Mouse (Mus musculus): ENCODE measurements around the gene Zc3h10.
"Not testable (repeated sequence)": the region's sequence is repeated elsewhere in the genome, so short reads cannot be mapped to it uniquely, and the experiment has no call there.

The Zc3h10 gene

GRCm38 (mm10) chr10:128550144-128550823 is 2.7 kb upstream of the Zc3h10 start:
- not testable (repeated sequence) for DNase-seq (ENCODE audit: low read depth)

- peak; percentile 36 for DNase-seq (ENCODE audit: low read depth)
These were observed 2.1 kb upstream of the Zc3h10 start for GRCm38 (mm10) chr10:128549682-128550057.

GRCm38 (mm10) chr10:128548947-128549681 is 1.5 kb upstream of the Zc3h10 start, which contains the start of gene Rpl41:
Gene Rpl41 (minus strand): TSS chr10:128549305.
- DNase-seq (ENCODE audit: low read depth), result peak; percentile 98

- DNase-seq (ENCODE audit: low read depth), result not testable (repeated sequence)
These were observed 647 bp upstream of the Zc3h10 start for GRCm38 (mm10) chr10:128548051-128548791.

- DNase-seq (ENCODE audit: low read depth), result no peak
These were observed 787 bp downstream of the Zc3h10 start for GRCm38 (mm10) chr10:128546787-128547186.

- DNase-seq (ENCODE audit: low read depth), result peak; percentile 85
These were observed 1.2 kb downstream of the Zc3h10 start for GRCm38 (mm10) chr10:128546361-128546760.

- DNase-seq (ENCODE audit: low read depth), result peak; percentile 24
These were observed 2.0 kb downstream of the Zc3h10 start for GRCm38 (mm10) chr10:128545570-128545898.

GRCm38 (mm10) chr10:128544674-128545569 is 2.7 kb downstream of the Zc3h10 start:
- no peak for DNase-seq (ENCODE audit: low read depth)

- no peak for DNase-seq (ENCODE audit: low read depth)
These were observed 3.4 kb downstream of the Zc3h10 start for GRCm38 (mm10) chr10:128544151-128544657.

- DNase-seq (ENCODE audit: low read depth), result no peak
These were observed 4.5 kb downstream of the Zc3h10 start for GRCm38 (mm10) chr10:128543100-128543499.

- DNase-seq (ENCODE audit: low read depth), result no peak
These were observed 9.2 kb downstream of the Zc3h10 start for GRCm38 (mm10) chr10:128538340-128538870.

- peak; percentile 98 for DNase-seq (ENCODE audit: low read depth)
These were observed 11.2 kb downstream of the Zc3h10 start for GRCm38 (mm10) chr10:128536266-128536940.

- DNase-seq (ENCODE audit: low read depth), result no peak
These were observed 11.8 kb downstream of the Zc3h10 start for GRCm38 (mm10) chr10:128535624-128536265.

GRCm38 (mm10) chr10:128535206-128535605 is 12.4 kb downstream of the Zc3h10 start:
- DNase-seq (ENCODE audit: low read depth), result no peak

- peak; percentile 40 for DNase-seq (ENCODE audit: low read depth)
These were observed 20.9 kb downstream of the Zc3h10 start for GRCm38 (mm10) chr10:128526366-128527356.

- DNase-seq (ENCODE audit: low read depth), result peak; percentile 99
These were observed 21.8 kb downstream of the Zc3h10 start, which contains the start of gene Esyt1 for GRCm38 (mm10) chr10:128525671-128526308. Gene Esyt1 (minus strand): TSS chr10:128525871.

GRCm38 (mm10) chr10:128524732-128525662 is 22.6 kb downstream of the Zc3h10 start:
- peak; percentile 76 for DNase-seq (ENCODE audit: low read depth)
